Mouse (Mus musculus) left cerebral cortex, postnatal 10 days (tissue): ENCODE data around the gene Slc41a3. TPM values are rescaled to one million over a fixed set of nuclear protein-coding genes. Genes with fewer than 3 reads are reported as not detected.

Source experiments
- microRNA-seq: library from miRNA; unstranded; fragments of <30 nt; microRNA quantifications from one replicate; pipeline ENCODE4 v1.2.0, GENCODE M21; 2022
- total RNA-seq, 2 experiments: library from RNA; stranded (reverse); gene quantifications; 2 replicates each; pipeline ENCODE4 v1.2.3; 2021

The Slc41a3 gene
- total RNA-seq, 2 experiments from 2014 or later = 6.7 to 7.2 TPM

Small RNA genes lying within 50 kb of the gene (microRNA-seq; reads per million reads assigned to microRNA genes)
- not detected for gene Gm24816

Other genes with a start within 250 kb of the Slc41a3 start
- gene Zxdc, start 235.2 kb upstream of the Slc41a3 start, total RNA-seq = 10 to 100 TPM; 23.8 to 24.0 TPM
- 1 to 10 TPM; 4.9 to 6.5 TPM for gene Cfap100, start 175.9 kb upstream of the Slc41a3 start, total RNA-seq
- 10 to 100 TPM; 12.9 to 22.0 TPM for gene Klf15, start 142.1 kb upstream of the Slc41a3 start, total RNA-seq
- 10 to 100 TPM; 44.5 to 57.4 TPM for gene Aldh1l1, start 118.3 kb upstream of the Slc41a3 start, total RNA-seq